Mouse (Mus musculus) liver, adult 2 months (tissue): ENCODE results near the gene E2f8.

Experiments
- CTCF ChIP-seq: fragments of 200-500 bp; IDR thresholded peaks from 2 replicates; pipeline ENCODE4 v1.5.1; 2011; ENCODE audit warnings: low read depth, low read length, control low read depth
- POLR2A ChIP-seq: fragments of 200-500 bp; IDR thresholded peaks from 2 replicates; pipeline ENCODE4 v1.6.1; 2011; ENCODE audit warnings: low read length, control low read depth; ENCODE audit not compliant: insufficient read depth; ENCODE audit errors: extremely low read depth

- TF ChIP-seq POLR2A: no peak
- no peak for TF ChIP-seq CTCF
Measured at GRCm38 (mm10) chr7:48896051-48896450, 14.7 kb upstream of the E2f8 start.
